Mouse (Mus musculus) intestine, embryonic 16.5 days (tissue): ENCODE measurements around the gene Glp2r. TPM values are rescaled to one million over a fixed set of nuclear protein-coding genes. Genes with fewer than 3 reads are reported as not detected.

Source experiments
- ATAC-seq: fragments of 200-750 bp; cut with Nextera tagmentation; 2 replicates; pipeline ENCODE4 v1.8.0; 2017; ENCODE audit warnings: moderate TSS enrichment, moderate library complexity
- H3K27ac ChIP-seq: fragments of 300-500 bp; sonication (generic); 2 replicates; pipeline ENCODE4 v1.5.1; 2014; ENCODE audit warnings: mild to moderate bottlenecking, low read length
- H3K27me3 ChIP-seq: fragments of 300-500 bp; sonication (generic); replicated peaks from 2 replicates; pipeline ENCODE4 v1.6.1; 2014; ENCODE audit warnings: low read length, control low read depth, mixed read lengths; ENCODE audit not compliant: control insufficient read depth, insufficient read depth
- H3K36me3 ChIP-seq: fragments of 300-500 bp; sonication (generic); 2 replicates; pipeline ENCODE4 v1.6.1; 2014; ENCODE audit warnings: low read length, control low read depth; ENCODE audit not compliant: control insufficient read depth, insufficient read depth
- H3K4me1 ChIP-seq: fragments of 300-500 bp; sonication (generic); 2 replicates; pipeline ENCODE4 v1.6.1; 2014; ENCODE audit warnings: low read length, control low read depth, mixed read lengths; ENCODE audit not compliant: control insufficient read depth, insufficient read depth
- H3K4me2 ChIP-seq: fragments of 300-500 bp; sonication (generic); 2 replicates; pipeline ENCODE4 v1.6.1; 2014; ENCODE audit warnings: low read depth, low read length, control low read depth
- H3K4me3 ChIP-seq: fragments of 300-500 bp; sonication (generic); 2 replicates; pipeline ENCODE4 v1.5.1; 2014; ENCODE audit warnings: mild to moderate bottlenecking, low read length
- H3K9ac ChIP-seq: fragments of 300-500 bp; sonication (generic); 2 replicates; pipeline ENCODE4 v1.6.1; 2014; ENCODE audit warnings: low read depth, low read length
- H3K9me3 ChIP-seq: fragments of 300-500 bp; sonication (generic); 2 replicates; pipeline ENCODE4 v1.6.1; 2016; ENCODE audit warnings: low read length, control low read depth; ENCODE audit not compliant: control insufficient read depth
- WGBS: fragments of 180-500 bp; shearing (Covaris S2); extraction: QIAGEN DNeasy Blood & Tissue Kit; methylation state at CpG from one replicate; pipeline ENCODE4 v1.1.7; 2014; 5-methylcytosine and 5-hydroxymethylcytosine counted together
- polyA plus RNA-seq: library from polyadenylated mRNA; unstranded; fragments of >200 nt; fragmentation: Nextera tagmentation; extraction: Ambion mirVana; gene quantifications from 2 replicates; pipeline ENCODE4 v1.2.1, GENCODE M21; 2015

Glp2r gene
- polyA plus RNA-seq, 1 experiment from 2014 or later = 4.4 TPM

- H3K9me3 ChIP-seq = no peaks in the 10 kb centered on the region
- H3K27me3 ChIP-seq = no peaks in the 10 kb centered on the region
- H3K4me1 ChIP-seq = no peaks in the 10 kb centered on the region
- no peak overlapping the region for H3K4me2 ChIP-seq
- no peak overlapping the region for H3K27ac ChIP-seq
- no peaks in the 10 kb centered on the region for H3K36me3 ChIP-seq
- no peak overlapping the region for H3K4me3 ChIP-seq
- ATAC-seq = no peak
- 89% methylated on average over 4 of the region's 4 CpGs for WGBS
- H3K9ac ChIP-seq = no peak overlapping the region
Observed at GRCm38 (mm10) chr11:67715382-67715781, 55.6 kb downstream of the Glp2r start.

DNA sequence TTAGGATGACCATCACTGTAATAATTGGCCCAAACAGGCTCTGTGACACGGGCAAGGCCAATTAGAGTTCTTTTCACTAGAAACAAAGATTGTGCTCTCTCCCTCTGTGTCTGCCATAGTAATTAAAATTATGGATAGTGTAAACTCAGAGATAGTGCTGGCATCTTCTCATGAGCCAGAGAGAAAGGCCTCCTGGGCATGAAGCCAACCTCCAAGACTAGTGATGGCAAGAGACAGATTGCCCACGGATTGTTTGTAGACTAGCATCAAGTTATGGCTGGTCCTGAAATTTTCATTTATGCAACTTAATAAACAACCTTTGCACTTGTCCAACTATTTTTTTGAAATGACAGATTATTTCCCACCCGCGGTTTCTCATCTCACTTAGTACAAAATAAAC is 58.0 kb downstream of the Glp2r start:
- H3K4me2 ChIP-seq = no peak overlapping the region
- no peaks in the 10 kb centered on the region for H3K4me1 ChIP-seq
- no peak overlapping the region for H3K4me3 ChIP-seq
- no peak for ATAC-seq
- H3K27me3 ChIP-seq = no peaks in the 10 kb centered on the region
- H3K36me3 ChIP-seq = no peaks in the 10 kb centered on the region
- no peak overlapping the region for H3K27ac ChIP-seq
- 70% methylated on average over 4 of the region's 4 CpGs for WGBS
- H3K9ac ChIP-seq = no peak overlapping the region
- no peaks in the 10 kb centered on the region for H3K9me3 ChIP-seq

- no peak for ATAC-seq
- Histone ChIP-seq H3K4me1 (no peaks in the 10 kb centered on the region), H3K4me2 (no peak within 1 kb of the TSS), H3K27me3 (no peaks in the 10 kb centered on the region), H3K36me3 (no peaks in the 10 kb centered on the region), H3K9me3 (no peaks in the 10 kb centered on the region), H3K4me3 (no peak within 1 kb of the TSS), H3K9ac (no peak within 1 kb of the TSS), H3K27ac (no peak within 1 kb of the TSS)
- 73% methylated on average over 7 of the region's 7 CpGs for WGBS
Observed at GRCm38 (mm10) chr11:67694703-67695376, 76.1 kb downstream of the Glp2r start, which contains the start of gene Rcvrn. Gene Rcvrn, plus strand, starts transcription at chr11:67695326.

GRCm38 (mm10) chr11:67686109-67686508 is 84.8 kb downstream of the Glp2r start:
- H3K4me2 ChIP-seq = no peak overlapping the region

DNA sequence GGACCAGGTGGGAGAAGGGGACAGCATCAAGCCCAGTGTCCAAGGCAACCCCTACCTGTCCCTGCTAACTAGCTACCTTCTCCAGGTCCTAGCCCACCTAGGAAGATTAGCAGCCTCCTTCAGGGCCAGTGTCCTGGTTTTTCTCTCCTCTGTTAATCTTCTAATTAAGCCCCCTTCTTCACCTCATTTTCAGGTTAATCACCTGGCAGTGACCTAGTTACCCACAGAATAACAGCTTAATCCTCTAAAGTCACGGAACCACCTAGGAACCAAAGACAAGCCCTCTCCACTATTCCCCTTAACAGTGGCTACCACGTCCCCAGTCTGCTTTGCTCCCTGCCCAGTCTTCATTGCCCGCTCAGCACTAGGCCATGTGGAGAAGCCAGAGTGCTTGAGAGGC is 89.1 kb downstream of the Glp2r start:
- H3K27me3 ChIP-seq = no peaks in the 10 kb centered on the region
- no peak overlapping the region for H3K4me3 ChIP-seq
- H3K4me2 ChIP-seq = no peak overlapping the region
- no peaks in the 10 kb centered on the region for H3K9me3 ChIP-seq
- 85% methylated on average over 3 of the region's 3 CpGs for WGBS
- H3K27ac ChIP-seq = no peak overlapping the region
- H3K36me3 ChIP-seq = no peaks in the 10 kb centered on the region
- no peak overlapping the region for H3K9ac ChIP-seq
- no peak for ATAC-seq
- no peaks in the 10 kb centered on the region for H3K4me1 ChIP-seq

More at GRCm38 (mm10) chr11:67686109-67686508, 84.8 kb downstream of the Glp2r start:
- H3K4me1 ChIP-seq = no peaks in the 10 kb centered on the region
- no peak for ATAC-seq
- H3K9ac ChIP-seq = no peak overlapping the region
- WGBS = 79% methylated on average over 2 of the region's 2 CpGs
- H3K9me3 ChIP-seq = no peaks in the 10 kb centered on the region
- H3K4me3 ChIP-seq = no peak overlapping the region
- no peak overlapping the region for H3K27ac ChIP-seq
- no peaks in the 10 kb centered on the region for H3K27me3 ChIP-seq
- H3K36me3 ChIP-seq = no peaks in the 10 kb centered on the region

DNA sequence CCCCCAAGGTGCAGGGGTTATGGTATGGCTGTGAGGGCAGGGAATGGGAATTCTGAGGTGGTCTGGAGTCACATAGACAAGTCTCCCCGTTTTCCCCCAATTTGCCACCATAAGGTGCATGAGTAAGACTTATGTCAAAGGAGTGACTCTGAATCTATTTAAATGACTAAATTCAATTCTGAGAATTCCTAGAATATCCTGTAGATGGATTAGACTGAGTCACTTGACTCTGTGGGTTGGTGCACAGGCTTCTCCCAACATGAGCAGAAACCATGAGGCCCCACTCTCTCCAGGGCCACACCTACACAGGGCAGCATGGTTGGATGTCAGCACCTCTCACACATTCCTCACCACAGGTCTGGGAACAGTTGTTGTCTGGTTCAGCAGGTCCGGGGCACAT is 91.0 kb downstream of the Glp2r start:
- H3K4me2 ChIP-seq = no peak overlapping the region
- no peak overlapping the region for H3K9ac ChIP-seq
- H3K4me1 ChIP-seq = no peaks in the 10 kb centered on the region
- no peak for ATAC-seq
- 77% methylated on average over 2 of the region's 2 CpGs for WGBS
- no peaks in the 10 kb centered on the region for H3K27me3 ChIP-seq
- H3K4me3 ChIP-seq = no peak overlapping the region
- no peaks in the 10 kb centered on the region for H3K36me3 ChIP-seq
- no peak overlapping the region for H3K27ac ChIP-seq
- H3K9me3 ChIP-seq = no peaks in the 10 kb centered on the region

GRCm38 (mm10) chr11:67679300-67679699 is 91.7 kb downstream of the Glp2r start:
- H3K4me1 ChIP-seq = no peaks in the 10 kb centered on the region
- H3K27me3 ChIP-seq = no peaks in the 10 kb centered on the region
- no peaks in the 10 kb centered on the region for H3K36me3 ChIP-seq
- no peak overlapping the region for H3K9ac ChIP-seq
- no peak for ATAC-seq
- no peak overlapping the region for H3K27ac ChIP-seq
- H3K4me3 ChIP-seq = no peak overlapping the region
- WGBS = 58% methylated on average over 5 of the region's 5 CpGs
- H3K4me2 ChIP-seq = no peak overlapping the region
- no peaks in the 10 kb centered on the region for H3K9me3 ChIP-seq

- 0 out of 2 replicates have a peak, but pooled peaks have one; percentile 16 for ATAC-seq
Observed at GRCm38 (mm10) chr11:67675562-67676540, 95.1 kb downstream of the Glp2r start.

DNA sequence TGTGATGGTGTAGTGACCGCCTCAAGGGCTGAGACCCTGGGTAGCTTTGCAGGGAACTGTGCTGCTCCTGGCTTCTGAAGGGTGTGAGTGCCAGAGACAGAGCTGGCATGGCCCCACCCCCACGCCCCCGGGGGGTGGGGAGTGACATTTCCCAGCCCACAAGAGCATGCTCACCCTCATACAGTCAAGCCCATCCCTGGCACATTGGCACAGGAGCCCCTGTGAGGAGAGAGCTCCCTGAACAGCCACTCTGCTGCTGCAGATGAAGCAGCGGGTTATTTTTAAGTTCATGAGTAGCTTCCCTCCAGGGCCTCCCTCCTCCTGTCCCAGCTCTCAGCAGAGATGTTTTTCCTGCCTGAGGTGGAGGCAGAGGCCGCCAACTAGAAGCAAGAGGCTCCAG is 98.8 kb downstream of the Glp2r start:
- Histone ChIP-seq H3K4me3 (no peak overlapping the region), H3K36me3 (no peaks in the 10 kb centered on the region), H3K9ac (no peak overlapping the region), H3K9me3 (no peaks in the 10 kb centered on the region), H3K4me1 (no peaks in the 10 kb centered on the region), H3K4me2 (no peak overlapping the region), H3K27ac (no peak overlapping the region), H3K27me3 (no peaks in the 10 kb centered on the region)
- WGBS = 66% methylated on average over 5 of the region's 5 CpGs
- ATAC-seq = no peak

More at GRCm38 (mm10) chr11:67675562-67676540, 95.1 kb downstream of the Glp2r start:
- Histone ChIP-seq H3K4me1 (no peaks in the 10 kb centered on the region), H3K36me3 (no peaks in the 10 kb centered on the region), H3K27ac (no peak overlapping the region), H3K4me3 (no peak overlapping the region), H3K9ac (no peak overlapping the region), H3K27me3 (no peaks in the 10 kb centered on the region), H3K4me2 (no peak overlapping the region), H3K9me3 (no peaks in the 10 kb centered on the region)
- 62% methylated on average over 12 of the region's 12 CpGs for WGBS
